Mouse (Mus musculus): ENCODE measurements around the gene Sfrp2. TPM values are rescaled to one million over a fixed set of nuclear protein-coding genes. Genes with fewer than 3 reads are reported as not detected.

Sfrp2 gene
- total and polyA plus RNA-seq, 3 experiments: 0.17 to 0.23 (median 0.17) TPM

DNA sequence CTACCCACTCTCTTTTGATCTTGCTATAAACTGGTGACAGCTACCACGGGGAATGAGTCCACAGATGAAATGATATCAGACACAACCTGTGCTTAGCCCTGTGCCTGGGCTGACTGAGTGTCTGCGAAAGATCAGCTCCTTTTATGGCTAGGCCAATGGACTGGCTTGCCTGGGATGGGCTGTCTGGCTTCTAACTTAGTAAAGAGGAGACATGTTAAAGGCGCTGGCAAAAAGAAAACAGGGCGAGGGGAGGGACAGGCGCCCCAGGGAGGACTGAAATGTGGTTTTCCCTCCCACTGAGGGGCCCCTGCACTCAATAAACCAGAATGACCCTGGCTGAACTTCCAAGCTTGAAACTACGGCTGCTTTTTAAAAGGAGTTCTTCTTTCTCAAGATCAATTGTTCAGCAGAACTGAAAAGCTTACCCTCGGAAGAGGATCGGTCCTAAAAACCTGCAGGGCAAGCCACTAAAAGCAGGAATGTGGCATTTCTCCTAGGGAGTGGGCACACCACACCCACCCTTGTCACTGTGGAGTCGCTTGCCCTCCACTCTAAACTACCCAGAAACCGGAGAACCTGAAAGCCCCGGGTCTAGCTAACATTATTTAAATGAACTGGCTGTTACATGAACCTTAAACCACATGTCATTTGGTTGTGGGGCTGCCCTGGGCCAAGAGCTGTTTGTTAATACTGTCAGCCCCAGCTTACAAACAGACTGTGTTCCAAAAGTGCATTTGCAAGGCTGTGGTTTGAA, 17.8 kb downstream of the Sfrp2 start:
- Histone ChIP-seq H3K36me3 (replicated peaks in 1 of 2; ENCODE audit: control insufficient read depth in 1 of 2, insufficient read depth in 1 of 2, low read length in 1 of 2) (no peaks in the 10 kb centered on the region), H3K9me3 (replicated peaks; ENCODE audit: low read length) (peaks cover 5% of the 10 kb centered on the region), H3K27ac (ENCODE audit: insufficient read depth, low read depth) (no peak overlapping the region), H3K4me3 (replicated peaks in 1 of 3; ENCODE audit: low read depth in 2 of 3, low read length in 2 of 3, poor library complexity in 1 of 3) (no peak overlapping the region), H3K9ac (ENCODE audit: insufficient read depth, low read depth) (no peak overlapping the region), H3K4me1 (ENCODE audit: control insufficient read depth in 1 of 2, insufficient read depth in 2 of 2) (peaks cover 15 to 56% of the 10 kb centered on the region in 2 experiments; a peak in 3 of 4 replicates), H3K4me2 (ENCODE audit: insufficient read depth, low read depth, poor library complexity, severe bottlenecking) (no peak overlapping the region), H3K79me2 (replicated peaks; ENCODE audit: control insufficient read depth, extremely low read depth, insufficient read depth, poor library complexity, severe bottlenecking) (no peaks in the 10 kb centered on the region), H3K27me3 (replicated peaks) (no peaks in the 10 kb centered on the region)
- dilution Hi-C loops (cut with MboI; ENCODE audit: extremely low pct_ligation_motif_present, extremely low pct_unique_long_range_greater_than_20kb, low sequenced_read_pairs): no loop called here
- in situ Hi-C loops (cut with MboI; ENCODE audit: low pct_ligation_motif_present, low pct_unique_long_range_greater_than_20kb, low sequenced_read_pairs): no loop called here
- TF ChIP-seq USF2 (conservative IDR thresholded peaks at IDR 0.05; ENCODE audit: low read depth, low read length): no peak
- no peak for DNase-seq (ENCODE audit: extremely low read depth)

GRCm38 (mm10) chr3:83784726-83785125, 18.6 kb downstream of the Sfrp2 start:
- Histone ChIP-seq H3K36me3 (replicated peaks in 1 of 2; ENCODE audit: control insufficient read depth in 1 of 2, insufficient read depth in 1 of 2, low read length in 1 of 2) (no peaks in the 10 kb centered on the region), H3K4me3 (replicated peaks in 1 of 3; ENCODE audit: low read depth in 2 of 3, low read length in 2 of 3, poor library complexity in 1 of 3) (no peak overlapping the region), H3K27me3 (replicated peaks) (peaks cover 2% of the 10 kb centered on the region), H3K79me2 (replicated peaks; ENCODE audit: control insufficient read depth, extremely low read depth, insufficient read depth, poor library complexity, severe bottlenecking) (no peaks in the 10 kb centered on the region), H3K4me2 (ENCODE audit: insufficient read depth, low read depth, poor library complexity, severe bottlenecking) (no peak overlapping the region), H3K9ac (ENCODE audit: insufficient read depth, low read depth) (no peak overlapping the region), H3K9me3 (replicated peaks; ENCODE audit: low read length) (peaks cover 5% of the 10 kb centered on the region), H3K4me1 (ENCODE audit: control insufficient read depth in 1 of 2, insufficient read depth in 2 of 2) (peaks cover 19 to 56% of the 10 kb centered on the region in 2 experiments), H3K27ac (ENCODE audit: insufficient read depth, low read depth) (no peak overlapping the region)
- dilution Hi-C loops (cut with MboI; ENCODE audit: extremely low pct_ligation_motif_present, extremely low pct_unique_long_range_greater_than_20kb, low sequenced_read_pairs) (no loop called here), in situ Hi-C loops (cut with MboI; ENCODE audit: low pct_ligation_motif_present, low pct_unique_long_range_greater_than_20kb, low sequenced_read_pairs) (no loop called here)
- DNase-seq (ENCODE audit: extremely low read depth): no peak
- TF ChIP-seq MAZ (IDR thresholded peaks at IDR 0.05; ENCODE audit: low read depth, low read length): no peak
- TF ChIP-seq ZKSCAN1 (IDR thresholded peaks at IDR 0.05; ENCODE audit: borderline replicate concordance, low read depth, low read length): no peak
- no peak for TF ChIP-seq ELF1 (IDR thresholded peaks at IDR 0.05; ENCODE audit: low read depth, low read length)
- TF ChIP-seq JUND (conservative IDR thresholded peaks at IDR 0.05; ENCODE audit: low read depth, low read length): no peak
- no peak for TF ChIP-seq IRF4 (IDR thresholded peaks at IDR 0.05; ENCODE audit: low read depth, low read length)
- no peak for TF ChIP-seq MAX (IDR thresholded peaks at IDR 0.05; ENCODE audit: low read length)
- TF ChIP-seq EP300 (IDR thresholded peaks at IDR 0.05; ENCODE audit: low read length): no peak
- TF ChIP-seq KAT2A (IDR thresholded peaks at IDR 0.05; ENCODE audit: insufficient replicate concordance, low read length): no peak
- TF ChIP-seq SMC3 (IDR thresholded peaks at IDR 0.05; ENCODE audit: low read depth, low read length): no peak
- TF ChIP-seq POLR2A (IDR thresholded peaks at IDR 0.05; ENCODE audit: low read depth, low read length): no peak
- TF ChIP-seq UBTF (IDR thresholded peaks at IDR 0.05; ENCODE audit: low read depth, low read length): no peak
- TF ChIP-seq CHD1 (IDR thresholded peaks at IDR 0.05; ENCODE audit: low read depth, low read length): no peak
- TF ChIP-seq HCFC1 (IDR thresholded peaks at IDR 0.05; ENCODE audit: low read depth, low read length): no peak
- no peak for TF ChIP-seq MAFK (IDR thresholded peaks at IDR 0.05; ENCODE audit: insufficient replicate concordance, low read length)
